ENCODE assay signal across 22 mouse cellular contexts in the genomic region with DNA sequence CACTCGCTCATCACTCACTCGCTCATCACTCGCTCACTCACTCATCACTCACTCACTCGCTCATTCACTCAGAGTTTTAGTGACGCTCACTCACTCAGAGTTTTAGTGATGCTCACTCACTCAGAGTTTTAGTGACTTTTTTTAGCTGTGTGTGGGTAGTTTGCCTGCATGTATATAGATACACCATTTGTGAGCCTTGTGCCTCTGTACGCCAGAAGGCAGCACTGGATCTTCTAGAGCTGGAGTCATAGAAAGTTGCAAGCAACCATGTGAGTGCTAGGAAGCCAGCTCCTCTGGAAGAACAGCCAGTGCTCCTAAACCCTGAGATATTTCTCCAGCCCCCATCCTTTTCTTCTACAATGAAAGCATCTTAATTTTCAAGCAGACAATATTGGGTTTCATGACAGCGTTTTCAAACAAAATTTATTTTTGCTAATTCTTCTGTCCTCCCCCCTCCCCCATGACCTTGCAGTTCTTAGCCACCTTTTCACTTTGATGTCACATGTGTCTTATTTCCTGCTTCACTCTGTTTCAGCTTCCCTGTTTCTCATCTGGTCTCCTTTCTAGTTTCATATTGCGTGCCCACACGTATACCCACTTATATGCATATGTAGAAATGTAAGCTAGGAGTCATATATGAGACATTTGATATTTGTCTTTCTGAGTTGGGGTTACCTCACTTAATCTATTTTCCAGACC.
DNase-seq lines count a peak whose midpoint lies in the region; ATAC-seq lines count a peak whose summit lies in the region.
"Had no signal": no experiment of that assay in that cellular context is flagged by ENCODE, and none has a peak within 500 bp of the region (broad histone marks: within the 10 kb centered on the region; RNA-seq: fewer than 3 reads in every experiment).

No protein-coding gene starts in this region.

- no peak overlapping the region for H3K27ac ChIP-seq in forebrain, embryonic 15.5 days (replicated peaks)
- H3K27ac ChIP-seq in intestine, embryonic 16.5 days (ENCODE audit: low read length) = no peak overlapping the region
- H3K27ac ChIP-seq: forebrain, embryonic 10.5 days; limb, embryonic 13.5 days; liver, embryonic 14.5 days; macrophage; midbrain, embryonic 12.5 days had no signal

- no peak overlapping the region for H3K4me3 ChIP-seq in forebrain, embryonic 15.5 days
- H3K4me3 ChIP-seq in intestine, embryonic 16.5 days (ENCODE audit: low read length) = no peak overlapping the region
- H3K4me3 ChIP-seq: forebrain, embryonic 10.5 days; limb, embryonic 13.5 days; midbrain, embryonic 12.5 days had no signal

- peak; percentile 42 to 46 for DNase-seq in frontal cortex, adult 2 months (ENCODE audit: extremely low spot score in 1 of 2, low spot score in 1 of 2)
- no peak for DNase-seq in frontal cortex, postnatal 25 days (ENCODE audit: low spot score in 2 of 2)
- peak; percentile 48 for DNase-seq in thymus, postnatal 0 days (ENCODE audit: low spot score)
- no peak for DNase-seq in thymus, postnatal 36 days
- DNase-seq in induced T-regulatory cell, adult 2 months (ENCODE audit: low read depth) = peak; percentile 37
- no peak for DNase-seq in adipocyte (ENCODE audit: low spot score)
- DNase-seq: adrenal gland, adult 8-10 months; cerebellum, postnatal 10 days; gastrocnemius, postnatal 36 days; heart, postnatal 10 days; kidney, adult 9 months; kidney, postnatal 25 days; layer of hippocampus, adult 9-11 months; spleen, adult 18-20 months had no signal

- H3K27me3 ChIP-seq in forebrain, embryonic 15.5 days = no peaks in the 10 kb centered on the region
- no peaks in the 10 kb centered on the region for H3K27me3 ChIP-seq in intestine, embryonic 16.5 days (replicated peaks; ENCODE audit: control insufficient read depth, insufficient read depth, low read length)

- no peak for ATAC-seq in forebrain, embryonic 15.5 days (replicated peaks)
- ATAC-seq in intestine, embryonic 16.5 days = no peak

- no peaks in the 10 kb centered on the region for H3K36me3 ChIP-seq in forebrain, embryonic 15.5 days
- H3K36me3 ChIP-seq in intestine, embryonic 16.5 days (ENCODE audit: control insufficient read depth, insufficient read depth, low read length) = no peaks in the 10 kb centered on the region
- H3K36me3 ChIP-seq: forebrain, embryonic 10.5 days; limb, embryonic 13.5 days; midbrain, embryonic 12.5 days had no signal

- no peak overlapping the region for H3K4me2 ChIP-seq in forebrain, embryonic 15.5 days (replicated peaks)
- H3K4me2 ChIP-seq in intestine, embryonic 16.5 days (ENCODE audit: low read depth, low read length) = no peak overlapping the region
- H3K4me2 ChIP-seq: heart, embryonic 11.5 days; limb, embryonic 13.5 days; midbrain, embryonic 12.5 days had no signal

- no peaks in the 10 kb centered on the region for H3K9me3 ChIP-seq in forebrain, embryonic 15.5 days
- H3K9me3 ChIP-seq in intestine, embryonic 16.5 days (ENCODE audit: control insufficient read depth, low read length) = no peaks in the 10 kb centered on the region
- H3K9me3 ChIP-seq: forebrain, embryonic 10.5 days; limb, embryonic 13.5 days; midbrain, embryonic 12.5 days had no signal

- H3K4me1 ChIP-seq in forebrain, embryonic 15.5 days = peaks cover 8% of the 10 kb centered on the region; the same call in 1 of the 2 replicates
- no peaks in the 10 kb centered on the region; the same call in 1 of the 2 replicates for H3K4me1 ChIP-seq in intestine, embryonic 16.5 days (ENCODE audit: control insufficient read depth, insufficient read depth, low read length)
- H3K4me1 ChIP-seq: limb, embryonic 13.5 days had no signal

- H3K9ac ChIP-seq in forebrain, embryonic 15.5 days (replicated peaks) = no peak overlapping the region
- no peak overlapping the region for H3K9ac ChIP-seq in intestine, embryonic 16.5 days (ENCODE audit: low read depth, low read length)
- H3K9ac ChIP-seq: limb, embryonic 13.5 days; liver, embryonic 14.5 days; midbrain, embryonic 12.5 days had no signal

- WGBS in forebrain, embryonic 15.5 days = 94% methylated on average over 9 of the region's 9 CpGs
- WGBS in intestine, embryonic 16.5 days = 89% methylated on average over 9 of the region's 9 CpGs

Comparison
In these comparisons a context has a peak if more than half of its experiments do, and no peak if none do; other contexts are left out.
1. DNase-seq: peak in frontal cortex, adult 2 months (2 of 2), thymus, postnatal 0 days (single experiment) and induced T-regulatory cell, adult 2 months (single experiment); none in frontal cortex, postnatal 25 days (0 of 2), thymus, postnatal 36 days (0 of 2) and adipocyte (single experiment).